Mouse (Mus musculus) heart, postnatal 0 days (tissue): Measurements from ENCODE around the gene Zbtb8os.

Experiments used
- CTCF ChIP-seq: IDR thresholded peaks from 2 replicates; pipeline ENCODE4 v1.5.1; 2016; ENCODE audit warnings: antibody characterized with exemption, control low read depth, low read depth
- EP300 ChIP-seq: IDR thresholded peaks from 2 replicates; pipeline ENCODE4 v1.6.1; 2016; ENCODE audit warnings: antibody characterized with exemption, low read depth

DNA sequence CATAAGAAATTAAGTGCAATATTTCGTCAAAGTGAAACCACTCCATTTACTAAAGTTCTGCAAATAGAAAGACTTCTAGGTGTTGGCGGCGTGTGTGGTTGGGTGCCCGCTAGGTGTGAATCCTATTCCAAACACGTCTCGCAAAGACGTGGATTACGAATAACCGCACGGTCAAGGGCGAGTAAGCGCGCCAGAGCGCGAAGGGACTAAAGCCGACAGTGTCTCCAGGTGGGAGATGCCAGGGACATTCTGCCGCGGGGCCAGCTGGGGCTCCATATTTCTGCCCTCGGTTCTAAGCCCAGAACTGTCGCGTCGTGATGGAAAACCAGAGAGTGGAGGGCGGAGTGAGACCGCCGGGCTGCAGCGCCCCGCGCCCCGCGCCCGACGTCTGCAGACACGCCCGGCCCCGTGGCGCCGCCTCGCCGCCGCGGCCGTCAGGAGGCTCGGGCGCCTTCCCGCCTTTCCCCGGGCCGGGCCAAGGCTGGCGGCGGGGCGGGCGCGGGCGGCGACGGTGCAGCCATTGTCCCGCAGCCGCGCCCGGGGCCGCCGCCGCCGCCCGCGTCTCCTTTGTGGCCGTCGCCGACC, 41.6 kb downstream of the Zbtb8os start:
- TF ChIP-seq EP300, result no peak
- TF ChIP-seq CTCF, result no peak
